Mouse (Mus musculus): Measurements from ENCODE around the gene Ankfn1.

GRCm38 (mm10) chr11:89803974-89804373 lies 26.5 kb upstream of the Ankfn1 start:
- TF ChIP-seq CTCF (IDR thresholded peaks at IDR 0.05; ENCODE audit: insufficient read depth, low read length) (no peak), POLR2A (IDR thresholded peaks at IDR 0.05; ENCODE audit: borderline replicate concordance, extremely low read depth, low read depth, low read length) (no peak)
